Mouse (Mus musculus) kidney, adult 18-20 months (tissue): ENCODE results near the gene Cdc7.
"Not testable (repeated sequence)": the region's sequence is repeated elsewhere in the genome, so short reads cannot be mapped to it uniquely, and the experiment has no call there.

Source experiments
- DNase-seq: peaks from one replicate; pipeline ENCODE4 v3.0.0; 2021

The Cdc7 gene

DNA sequence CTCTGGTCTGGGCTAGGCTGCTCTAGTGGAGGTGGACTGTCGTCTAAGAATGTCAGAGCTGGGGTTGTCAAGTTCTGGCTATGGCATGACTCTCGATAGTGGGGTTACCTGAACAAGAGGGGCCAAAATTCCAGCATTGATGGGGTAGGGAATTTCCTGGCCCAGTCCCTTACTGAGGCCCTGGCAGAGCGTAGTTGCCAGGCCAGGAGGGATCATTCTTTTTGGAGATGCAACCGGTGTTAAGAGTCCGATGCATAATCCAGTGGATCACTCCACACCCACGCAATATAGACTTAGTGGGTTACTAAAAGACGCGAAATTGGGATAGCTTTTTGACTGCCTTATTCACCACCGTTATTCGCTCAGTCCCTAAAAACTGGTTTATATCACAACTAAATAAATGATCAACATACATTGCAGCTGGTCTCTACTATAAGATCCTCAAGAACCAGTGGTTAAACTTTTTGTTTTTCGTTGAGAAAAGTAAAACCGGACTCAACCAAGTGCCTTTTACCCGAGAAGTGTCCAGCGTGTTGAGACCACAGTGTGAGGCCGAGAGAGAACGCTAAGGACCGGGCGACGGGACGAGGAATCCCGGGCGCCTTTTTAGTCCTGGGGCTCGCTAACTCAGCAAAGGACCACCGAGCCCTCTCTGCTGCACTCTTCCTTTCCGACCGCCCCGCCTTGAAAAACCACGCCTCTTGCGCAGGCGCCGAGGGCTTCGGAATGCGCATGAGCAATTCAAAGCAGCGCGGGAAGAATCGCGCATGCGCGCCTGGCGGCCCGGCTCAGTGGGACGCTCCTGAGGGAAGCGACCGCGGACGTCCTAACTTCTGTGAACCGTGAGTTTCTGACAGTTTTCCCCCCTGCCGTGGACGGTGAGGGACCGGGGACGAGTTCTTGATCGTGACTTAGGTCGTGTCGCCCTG is at the start of gene Cdc7:
TSS of gene Cdc7 (plus strand) at position 739 of the 929 bp plus-strand sequence.
- DNase-seq: peak; percentile 95

DNA sequence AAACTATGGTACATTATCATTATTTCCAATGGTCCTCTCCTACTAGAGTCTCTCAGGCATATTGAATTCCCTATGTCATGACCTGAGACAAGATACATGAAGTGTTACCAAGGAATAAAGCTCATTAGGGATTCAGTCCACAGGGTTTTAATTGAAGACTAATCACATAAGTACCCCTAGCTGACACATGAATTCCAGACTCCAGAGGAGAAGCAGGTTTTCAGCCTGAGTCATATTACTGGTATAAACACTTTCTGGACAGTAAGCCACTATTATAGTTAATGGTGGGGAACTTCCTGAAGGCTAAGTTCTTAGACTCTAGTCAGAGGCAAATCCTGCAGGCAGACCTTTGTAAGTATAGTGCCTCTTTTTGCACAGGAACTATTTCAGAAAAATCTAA is 44.8 kb upstream of the Cdc7 start:
- DNase-seq: no peak

DNA sequence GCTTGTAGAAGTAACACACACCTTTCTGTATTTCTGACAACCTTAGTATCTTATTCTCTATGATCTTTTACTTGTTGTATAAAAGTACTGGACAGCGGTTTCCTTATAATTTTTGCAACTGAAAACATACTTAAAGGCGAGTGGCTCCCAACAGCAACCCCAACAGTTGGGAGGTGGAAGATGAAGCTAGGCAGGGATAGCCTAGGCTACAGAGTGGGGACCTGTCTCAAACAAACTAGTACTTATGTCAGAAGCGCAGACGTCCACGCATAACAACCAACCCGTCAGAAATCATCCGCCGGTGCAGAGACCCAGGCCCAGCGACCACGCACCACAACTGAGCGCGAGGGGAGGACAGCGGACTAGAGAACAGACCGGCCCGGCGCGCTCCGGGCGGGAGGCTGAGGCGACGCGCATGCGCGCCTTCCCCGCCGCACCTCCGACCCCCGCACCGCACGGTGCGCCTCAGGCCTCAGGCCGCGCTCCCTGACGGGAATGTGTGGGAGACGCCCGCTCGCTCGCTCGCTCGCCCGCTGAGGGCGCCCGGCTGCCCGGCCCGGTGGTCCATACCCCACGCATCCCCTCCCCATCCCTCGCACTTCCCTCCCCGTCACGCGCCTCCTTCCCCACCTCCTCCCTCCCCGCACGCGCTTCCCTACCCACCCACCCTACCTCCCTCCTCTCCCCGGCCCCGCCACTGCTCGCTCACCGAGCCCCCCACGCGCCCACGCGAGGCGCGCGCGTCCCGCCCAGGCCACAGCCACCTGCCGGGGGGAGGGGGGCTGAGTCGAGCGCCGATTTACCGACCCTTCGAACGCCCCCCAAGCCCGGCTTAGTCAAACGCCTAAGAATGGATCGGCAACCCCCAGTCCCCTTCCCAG is 38.4 kb upstream of the Cdc7 start, which contains the start of gene Hfm1:
TSS of gene Hfm1 (minus strand) at position 834 of the 881 bp plus-strand sequence.
- peak; percentile 13 for DNase-seq

DNA sequence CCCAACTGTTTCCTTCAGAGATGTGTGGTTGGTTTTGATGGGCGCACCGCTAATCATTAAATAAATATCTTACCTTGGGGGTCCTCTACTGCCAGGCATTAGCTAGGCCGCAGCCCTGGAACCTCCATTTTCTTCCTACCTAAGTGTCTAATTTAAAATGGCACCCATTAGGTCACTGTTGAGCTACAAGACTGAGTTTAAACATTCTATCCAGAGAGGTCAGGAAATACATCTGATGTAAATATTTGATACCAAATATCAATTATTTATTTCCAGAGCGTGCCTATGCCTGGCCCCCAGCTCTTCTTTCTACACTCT is 37.8 kb upstream of the Cdc7 start:
- no peak for DNase-seq

DNA sequence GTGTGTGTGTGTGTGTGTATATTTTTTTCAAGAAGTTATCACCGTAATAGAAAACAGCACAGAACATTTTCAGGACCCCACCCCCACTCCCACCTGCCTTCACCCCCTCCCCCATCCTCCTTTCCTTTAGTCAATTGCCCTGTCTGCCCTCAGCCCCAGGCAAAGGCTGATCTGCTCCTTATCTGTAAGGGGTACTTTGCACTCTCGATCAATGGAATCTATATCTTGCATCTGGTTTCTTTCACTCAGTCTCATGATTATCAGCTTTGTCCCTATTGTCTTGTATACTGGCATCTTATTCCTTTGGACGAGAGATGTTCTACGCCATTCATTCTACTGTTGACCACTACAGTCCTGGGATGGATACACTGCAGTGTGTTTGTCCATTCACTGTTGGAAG is 36.1 kb upstream of the Cdc7 start:
- DNase-seq: no peak

DNA sequence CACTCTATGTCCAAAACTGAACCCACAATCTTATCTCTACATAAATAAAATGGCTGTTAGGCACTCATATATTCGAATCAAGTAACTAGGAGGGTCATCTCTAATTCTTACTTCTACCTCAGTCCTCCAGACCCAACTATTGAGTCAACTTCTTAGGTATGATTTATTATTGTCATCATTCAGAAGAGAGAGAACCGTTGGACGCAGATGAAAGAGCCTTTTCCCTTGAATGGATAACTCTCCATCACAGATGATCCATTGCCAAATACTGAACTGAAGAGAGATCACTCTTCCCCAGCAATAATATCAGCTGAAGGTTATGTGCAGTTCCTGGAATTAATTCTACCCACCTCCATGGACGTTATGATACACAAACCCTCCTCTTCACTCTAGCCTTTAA is 17.8 kb upstream of the Cdc7 start:
- no peak for DNase-seq

DNA sequence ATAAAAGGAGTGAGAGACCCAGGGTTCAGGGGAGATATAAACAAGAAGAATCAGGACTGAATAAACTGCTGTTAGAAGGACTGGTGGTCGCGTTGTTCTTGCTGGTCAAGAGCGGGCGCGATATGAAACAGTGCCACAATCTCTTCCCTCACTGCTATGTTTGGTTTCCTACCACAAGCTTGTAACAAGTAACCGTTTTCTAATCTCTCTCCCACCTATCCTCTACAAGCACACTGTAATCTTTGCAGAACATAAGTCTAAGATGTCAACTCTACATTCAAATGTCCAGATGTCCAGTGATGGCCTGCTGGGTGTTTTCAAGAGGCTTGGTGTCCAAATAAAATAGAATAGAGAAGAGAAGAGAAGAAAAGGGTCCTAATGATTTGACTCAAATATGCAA is 15.4 kb upstream of the Cdc7 start:
- DNase-seq: no peak

DNA sequence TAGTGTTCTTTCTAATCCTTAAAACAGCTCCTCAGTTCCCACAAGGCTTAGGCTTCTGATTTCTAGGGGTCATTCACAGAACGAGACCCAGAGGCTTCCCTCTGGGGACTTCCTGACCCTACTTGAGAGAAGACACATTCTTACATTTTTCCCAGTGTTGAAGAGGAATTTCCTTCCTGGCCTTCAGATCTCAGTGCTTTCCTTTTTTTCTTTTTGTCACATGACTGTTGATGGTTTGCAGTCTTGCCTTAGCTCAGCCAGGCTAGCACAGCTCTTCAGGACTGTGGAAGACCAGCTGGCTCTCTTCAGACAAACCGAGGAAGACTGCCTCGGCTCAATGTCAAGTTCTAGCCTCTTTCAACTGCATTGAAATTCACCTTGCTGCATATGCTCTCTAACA is 7.7 kb upstream of the Cdc7 start:
- DNase-seq: no peak

DNA sequence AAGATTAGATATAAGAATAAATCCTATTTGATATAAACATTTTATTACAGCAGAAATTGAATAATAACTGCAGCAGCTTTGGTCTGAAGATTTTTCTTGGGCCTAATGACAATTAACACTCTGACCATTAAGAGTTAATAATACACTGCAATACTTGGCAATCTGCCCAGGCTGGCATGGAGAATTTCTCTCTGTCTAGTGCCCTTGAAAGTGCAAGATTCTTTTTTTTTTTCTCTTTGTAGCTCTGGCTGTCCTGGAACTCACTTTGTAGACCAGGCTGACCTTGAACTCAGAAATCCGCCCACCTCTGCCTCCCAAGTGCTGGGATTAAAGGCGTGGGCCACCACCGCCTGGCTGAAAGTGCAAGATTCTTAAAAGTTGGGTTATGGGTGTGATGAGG is 5.1 kb upstream of the Cdc7 start:
- peak; percentile 24 for DNase-seq

DNA sequence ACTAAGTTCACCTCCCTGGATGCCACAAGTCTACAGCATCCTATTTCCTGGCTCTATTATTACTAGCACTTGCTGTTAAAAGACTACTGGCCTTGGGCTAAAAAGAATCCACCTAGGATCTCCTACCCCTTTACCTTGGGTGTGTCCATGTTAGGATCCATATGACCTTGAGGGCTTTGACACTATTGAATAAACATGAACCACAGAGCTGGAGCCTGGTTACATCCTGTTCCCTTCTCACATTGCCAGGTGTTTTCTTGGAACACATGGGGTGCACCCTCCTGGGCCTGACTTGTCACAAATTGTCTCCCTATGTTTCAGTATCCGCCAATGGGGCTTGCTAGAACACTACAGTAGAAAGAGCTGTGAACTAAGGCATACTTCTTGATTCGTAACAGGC is 3.7 kb upstream of the Cdc7 start:
- no peak for DNase-seq

DNA sequence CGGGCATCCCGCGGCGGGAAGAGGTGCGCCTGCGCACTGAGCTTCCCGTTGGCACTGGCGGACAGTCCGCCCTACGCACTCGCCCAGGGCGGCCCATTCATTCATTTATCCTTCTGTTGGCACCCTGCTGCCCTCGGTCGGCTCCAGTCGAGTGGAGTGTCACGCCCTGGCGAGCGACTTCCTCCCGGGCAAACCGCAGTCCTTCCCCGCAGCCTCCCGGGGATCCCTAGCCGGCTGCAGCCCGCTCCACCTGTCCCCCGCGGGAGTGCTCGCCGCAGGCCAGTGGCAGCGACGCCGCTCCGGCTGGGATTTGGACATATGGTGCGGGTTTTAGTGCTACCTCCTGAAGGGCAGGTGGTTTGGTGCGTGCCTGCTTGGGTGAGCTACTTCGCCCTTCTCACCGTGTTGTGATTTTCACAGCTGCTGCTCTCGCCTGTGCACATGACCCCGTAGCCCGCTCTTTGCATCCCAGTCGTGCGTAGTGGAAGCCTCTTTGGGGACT is 442 bp downstream of the Cdc7 start:
- DNase-seq: no peak

DNA sequence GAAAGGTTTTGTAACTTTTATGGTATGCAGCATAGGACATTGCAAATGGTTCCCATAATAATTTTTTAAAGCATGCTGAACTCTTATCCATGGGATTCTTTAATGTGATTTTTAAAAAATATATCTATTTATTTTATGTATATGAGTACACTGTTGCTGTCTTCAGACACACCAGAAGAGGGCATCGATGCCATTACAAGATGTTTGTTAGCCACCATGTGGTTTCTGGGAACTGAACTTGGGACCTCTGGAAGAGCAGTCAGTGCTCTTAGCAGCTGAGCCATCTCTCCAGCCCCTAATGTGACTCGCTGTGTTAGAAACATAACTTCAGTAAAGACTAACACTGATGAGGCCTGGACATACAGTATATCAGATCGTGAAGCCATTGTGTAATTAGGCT is 2.3 kb downstream of the Cdc7 start:
- no peak for DNase-seq

DNA sequence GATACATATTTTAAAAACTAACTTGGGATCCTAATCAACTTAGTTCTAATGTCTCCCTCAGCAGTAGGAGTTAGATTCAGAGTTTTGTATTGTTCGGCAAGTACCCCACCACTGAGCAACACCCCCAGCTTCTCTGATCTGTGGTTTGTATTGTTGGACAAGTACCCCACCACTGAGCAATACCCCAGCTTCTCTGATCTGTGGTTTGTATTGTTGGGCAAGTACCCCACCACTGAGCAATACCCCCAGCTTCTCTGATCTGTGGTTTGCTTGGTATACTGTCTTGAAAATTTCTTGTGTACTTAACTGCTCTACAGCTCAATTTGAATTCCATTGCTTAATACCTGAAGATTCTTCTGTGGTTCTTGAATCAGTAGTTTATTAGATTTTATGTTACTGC is 3.5 kb downstream of the Cdc7 start:
- no peak for DNase-seq

DNA sequence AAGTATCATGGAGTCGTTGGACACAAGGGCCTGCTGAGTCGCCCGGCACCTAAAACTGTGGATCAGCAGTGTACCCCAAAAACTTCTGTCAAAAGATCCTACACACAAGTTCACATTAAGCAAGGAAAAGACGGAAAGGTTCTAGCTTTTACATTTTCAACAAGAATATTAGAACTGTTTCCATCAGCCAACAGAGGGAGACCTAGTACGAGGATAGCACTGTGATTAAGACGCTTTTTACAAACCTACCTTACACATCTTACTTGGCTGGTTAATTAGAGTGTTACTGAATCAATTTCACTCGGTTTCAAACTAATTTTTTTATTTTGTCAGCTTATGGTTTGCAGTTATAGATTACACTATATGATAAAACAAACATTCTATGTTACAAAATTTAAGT is 9.8 kb downstream of the Cdc7 start:
- DNase-seq: no peak

DNA sequence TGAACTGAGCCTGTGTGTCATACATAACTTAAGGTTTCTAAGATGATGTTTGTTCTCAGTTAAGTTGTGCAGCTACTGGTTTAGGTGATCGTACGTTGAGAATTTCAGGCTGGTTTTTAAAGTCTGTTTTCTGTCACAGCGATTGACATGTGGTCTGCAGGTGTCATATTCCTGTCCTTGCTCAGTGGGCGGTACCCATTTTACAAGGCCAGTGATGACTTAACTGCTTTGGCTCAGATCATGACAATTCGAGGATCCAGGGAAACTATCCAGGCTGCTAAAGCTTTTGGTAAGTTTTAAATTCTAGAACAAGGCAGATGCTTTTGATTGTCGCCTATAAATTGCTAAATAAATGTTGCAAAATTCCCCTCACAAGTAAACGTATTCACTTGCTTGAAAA is 15.0 kb downstream of the Cdc7 start:
- DNase-seq: no peak

DNA sequence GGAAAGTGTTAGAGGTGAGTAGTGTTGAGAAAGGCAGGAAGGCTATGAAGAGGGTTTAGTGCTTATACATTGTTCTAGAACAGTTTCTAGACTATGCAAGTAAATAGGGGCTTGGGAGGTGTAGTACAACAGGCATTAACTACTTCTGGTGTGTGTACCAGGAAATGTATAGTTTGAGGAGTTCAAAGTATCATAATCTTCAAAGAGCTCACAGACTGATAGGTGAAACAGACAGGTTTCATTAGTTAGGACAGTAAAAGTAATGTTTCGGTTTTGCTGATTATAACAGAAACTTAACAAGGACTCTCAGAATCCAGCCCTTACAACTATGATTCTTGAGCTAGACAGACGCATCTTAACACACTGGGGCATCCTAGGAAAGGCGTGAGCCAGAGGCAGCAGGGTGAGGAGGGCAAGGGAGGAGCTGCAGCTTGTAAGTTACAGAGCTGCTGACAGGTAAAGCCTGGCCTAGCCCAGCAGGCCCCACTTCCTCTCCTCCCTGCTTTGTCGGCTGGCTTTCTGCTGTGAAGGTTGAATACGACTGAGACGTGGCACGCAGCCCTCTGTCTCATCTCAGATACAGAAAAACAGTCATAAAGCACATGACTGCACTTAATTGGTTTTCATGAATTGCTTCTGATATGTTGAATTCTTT is 18.3 kb downstream of the Cdc7 start:
- DNase-seq: no peak

DNA sequence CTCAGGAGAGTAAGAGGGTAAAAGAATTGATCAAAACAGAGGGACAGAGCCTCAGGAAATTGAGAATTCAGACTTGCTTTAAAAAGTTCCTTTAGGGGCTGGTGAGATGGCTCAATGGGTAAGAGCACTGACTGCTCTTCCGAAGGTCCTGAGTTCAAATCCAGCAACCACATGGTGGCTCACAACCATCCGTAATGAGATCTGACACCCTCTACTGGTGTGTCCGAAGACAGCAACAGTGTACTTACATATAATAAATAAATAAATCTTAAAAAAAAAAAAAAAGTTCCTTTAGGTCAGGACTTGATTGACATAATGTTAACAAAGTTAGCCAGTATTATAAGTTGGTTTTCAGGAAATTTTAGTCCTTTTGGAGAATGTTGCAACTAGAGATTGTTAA is 20.8 kb downstream of the Cdc7 start:
- DNase-seq: not testable (repeated sequence)

DNA sequence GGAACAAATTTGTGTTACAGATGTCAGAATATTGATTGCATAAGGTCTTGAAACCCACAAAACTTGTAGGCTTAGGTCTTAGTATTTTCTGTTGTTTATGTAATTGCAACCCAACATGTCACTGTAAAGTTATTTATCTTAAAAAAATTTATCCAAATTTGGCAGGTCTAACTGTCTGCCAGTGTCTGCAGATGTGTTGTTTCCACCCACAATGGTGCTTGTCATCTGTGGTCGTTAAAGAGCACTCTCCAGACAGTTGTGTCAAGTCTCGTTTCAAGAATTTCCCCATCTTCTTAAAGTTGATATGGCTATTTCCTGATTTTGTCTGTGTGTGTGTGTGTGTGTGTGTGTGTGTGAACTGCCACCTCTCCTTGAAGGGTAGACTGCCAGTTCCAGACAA is 21.5 kb downstream of the Cdc7 start:
- DNase-seq: no peak

DNA sequence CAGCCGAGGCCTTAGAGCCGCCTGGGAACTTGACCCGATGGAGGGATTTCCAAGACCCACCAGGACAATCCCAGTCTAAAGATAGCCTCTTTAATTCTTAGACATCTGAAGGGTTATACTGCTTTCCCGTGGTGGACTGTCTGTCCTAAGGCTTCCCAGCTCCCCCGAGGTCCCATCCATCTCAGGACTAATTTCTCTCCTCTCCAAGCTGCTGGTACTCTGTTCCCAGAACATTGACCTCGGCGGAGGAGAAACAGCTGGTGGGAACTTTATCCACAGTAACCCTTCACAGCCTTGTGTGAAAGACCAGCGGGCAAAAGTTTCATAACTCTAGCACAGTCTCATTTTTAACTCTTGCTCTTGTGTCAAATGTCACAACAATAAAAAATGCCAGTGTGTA is 25.1 kb downstream of the Cdc7 start:
- peak; percentile 25 for DNase-seq

DNA sequence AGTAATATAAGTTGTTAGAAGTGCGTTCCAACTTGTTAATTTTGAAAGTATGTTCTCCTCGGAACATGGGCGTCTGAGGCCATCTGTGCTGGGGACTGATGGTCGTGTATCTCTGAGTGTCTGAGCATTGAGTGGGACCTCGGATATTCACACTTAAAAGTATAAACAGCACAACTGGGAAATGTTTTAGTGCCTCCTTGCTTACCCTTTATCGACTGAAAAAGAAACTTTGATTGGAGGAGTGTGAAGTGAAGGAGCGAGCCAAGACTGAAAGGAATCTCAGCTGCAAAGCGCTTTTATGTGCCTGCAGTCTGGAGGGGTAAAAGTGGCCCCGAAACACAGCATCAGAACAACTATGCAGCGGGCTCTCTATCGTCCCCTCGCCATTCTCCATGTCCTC is 25.7 kb downstream of the Cdc7 start:
- DNase-seq: no peak

DNA sequence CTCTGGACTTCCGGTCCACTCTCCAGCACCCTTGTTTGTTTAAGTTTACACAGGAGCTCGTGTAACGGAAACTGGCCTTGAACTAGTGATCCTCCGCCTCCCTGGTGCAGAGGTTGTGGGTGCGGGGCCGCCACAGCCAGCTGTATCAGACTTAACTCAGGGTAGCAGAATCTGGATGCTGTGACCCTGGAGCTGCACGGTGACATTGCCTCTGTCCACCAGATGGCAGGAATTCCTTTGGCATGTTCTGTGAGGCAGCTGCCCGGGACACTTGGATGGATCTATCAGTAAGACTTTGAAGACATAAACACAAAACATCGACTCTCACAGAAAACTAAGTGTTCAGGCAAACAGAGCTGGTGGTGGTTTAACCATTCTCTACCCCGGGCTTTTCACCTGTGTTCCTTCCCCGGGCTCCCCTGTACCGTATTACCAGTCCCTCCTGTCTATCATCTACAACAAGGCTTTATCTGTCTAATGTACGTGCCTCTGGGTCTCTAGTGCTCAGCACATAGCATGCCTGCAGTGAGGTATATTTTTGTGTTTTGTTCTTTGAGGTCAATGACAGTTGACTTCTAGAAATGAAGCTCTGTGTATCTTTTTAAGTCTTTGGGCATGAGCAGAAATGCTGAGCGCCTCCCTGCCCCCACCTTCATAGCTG is 26.6 kb downstream of the Cdc7 start:
- peak; percentile 47 for DNase-seq

DNA sequence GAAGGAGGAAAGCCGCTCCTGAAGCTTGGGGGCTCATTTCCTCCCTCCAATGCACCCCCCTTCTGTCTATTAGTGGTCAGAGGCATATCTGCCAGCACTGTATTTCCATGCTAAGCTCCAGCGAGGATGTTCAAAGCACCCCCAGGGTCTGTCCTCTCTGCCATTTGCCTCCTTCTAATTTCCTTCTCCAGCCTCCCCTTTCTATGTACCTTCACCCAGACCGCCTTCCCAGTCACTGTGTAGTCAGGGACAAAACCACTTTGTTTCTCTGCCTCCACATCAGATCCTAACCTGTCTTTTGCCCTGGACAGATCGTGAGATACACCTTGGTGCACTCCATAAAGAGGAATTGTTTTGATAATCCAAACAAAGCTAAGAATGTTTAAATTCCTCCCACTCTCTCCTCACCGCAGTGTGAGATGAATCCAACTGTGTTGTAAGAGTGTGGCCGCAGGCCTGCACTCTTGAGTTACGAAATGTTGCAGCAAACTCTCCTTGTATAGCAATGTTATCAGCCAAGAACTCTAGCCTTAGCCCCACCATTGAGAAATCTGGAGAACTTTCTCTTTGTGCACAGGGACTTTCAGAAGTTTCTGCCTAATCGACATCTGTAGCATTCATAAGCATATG is 27.3 kb downstream of the Cdc7 start:
- DNase-seq: no peak
